Mouse (Mus musculus) stomach, embryonic 14.5 days (tissue): ENCODE data around the gene Atoh7. TPM values are rescaled to one million over a fixed set of nuclear protein-coding genes. Genes with fewer than 3 reads are reported as not detected.

Experiments used
- ATAC-seq: fragments of 200-750 bp; cut with Nextera tagmentation; 2 replicates; pipeline ENCODE4 v1.8.0; 2017; ENCODE audit warnings: low read depth, moderate TSS enrichment; ENCODE audit not compliant: insufficient number of reproducible peaks, insufficient read depth, low FRiP score
- H3K27ac ChIP-seq: fragments of 300-500 bp; sonication (generic); 2 replicates; pipeline ENCODE4 v1.5.1; 2014; ENCODE audit warnings: mild to moderate bottlenecking, low read length, moderate library complexity, mixed read lengths
- H3K27me3 ChIP-seq: fragments of 300-500 bp; sonication (generic); 2 replicates; pipeline ENCODE4 v1.6.1; 2014; ENCODE audit warnings: low read length, control low read depth, mixed read lengths; ENCODE audit not compliant: control insufficient read depth, insufficient read depth
- H3K36me3 ChIP-seq: fragments of 300-500 bp; sonication (generic); 2 replicates; pipeline ENCODE4 v1.6.1; 2014; ENCODE audit warnings: mild to moderate bottlenecking, control low read depth, low read length, moderate library complexity, mixed read lengths; ENCODE audit not compliant: control insufficient read depth, insufficient read depth
- H3K4me1 ChIP-seq: fragments of 300-500 bp; sonication (generic); 2 replicates; pipeline ENCODE4 v1.6.1; 2014; ENCODE audit warnings: low read length, control low read depth, mixed read lengths; ENCODE audit not compliant: control insufficient read depth, insufficient read depth
- H3K4me2 ChIP-seq: fragments of 300-500 bp; sonication (generic); replicated peaks from 2 replicates; pipeline ENCODE4 v1.6.1; 2014; ENCODE audit warnings: low read depth, low read length, control low read depth
- H3K4me3 ChIP-seq: fragments of 300-500 bp; sonication (generic); 2 replicates; pipeline ENCODE4 v1.5.1; 2014; ENCODE audit warnings: low read depth, low read length, control low read depth
- H3K9ac ChIP-seq: fragments of 300-500 bp; sonication (generic); replicated peaks from 2 replicates; pipeline ENCODE4 v1.6.1; 2014; ENCODE audit warnings: low read depth, mild to moderate bottlenecking, control low read depth, low read length, moderate library complexity, mixed read lengths
- H3K9me3 ChIP-seq: fragments of 300-500 bp; sonication (generic); 2 replicates; pipeline ENCODE4 v1.6.1; 2016; ENCODE audit warnings: low read depth, low read length, control low read depth; ENCODE audit not compliant: control insufficient read depth
- WGBS: fragments of 180-500 bp; shearing (Covaris S2); extraction: QIAGEN DNeasy Blood & Tissue Kit; methylation state at CpG from one replicate; pipeline ENCODE4 v1.1.7; 2014; 5-methylcytosine and 5-hydroxymethylcytosine counted together
- polyA plus RNA-seq: library from polyadenylated mRNA; unstranded; fragments of >200 nt; fragmentation: Nextera tagmentation; extraction: Ambion mirVana; gene quantifications from 2 replicates; pipeline ENCODE4 v1.2.1, GENCODE M21; 2014

Atoh7 gene
- polyA plus RNA-seq, 1 experiment from 2014 or later: not detected

DNA sequence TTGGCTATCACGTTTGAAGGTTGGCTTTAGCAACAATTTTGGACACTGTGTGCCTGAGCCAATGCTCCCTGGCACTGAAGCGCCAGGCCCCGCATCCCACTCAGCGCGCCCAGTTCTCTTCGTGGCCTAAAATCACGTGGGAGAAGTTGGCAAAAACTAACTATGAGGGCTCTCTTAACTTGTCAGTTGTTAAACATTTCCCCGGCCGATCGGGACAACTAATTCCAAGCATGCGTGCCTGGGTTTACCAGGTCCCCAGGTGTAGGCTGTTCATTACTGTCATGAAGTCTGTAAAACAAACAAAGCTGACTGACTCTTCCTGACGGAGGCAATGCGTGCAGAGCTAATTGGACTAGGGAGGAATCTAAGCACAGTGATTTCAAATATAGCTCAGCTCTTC, 43.2 kb downstream of the Atoh7 start:
- peak; percentile 37; the same call in 1 of the 2 replicates for ATAC-seq
- Histone ChIP-seq H3K4me3 (no peak overlapping the region), H3K4me2 (no peak overlapping the region), H3K27me3 (no peaks in the 10 kb centered on the region), H3K9me3 (no peaks in the 10 kb centered on the region), H3K4me1 (no peaks in the 10 kb centered on the region), H3K36me3 (no peaks in the 10 kb centered on the region), H3K9ac (no peak overlapping the region), H3K27ac (no peak overlapping the region)
- WGBS: 56% methylated on average over 13 of the region's 13 CpGs

Other genes starting within 250 kb of the Atoh7 start
- 33.3 and 34.7 TPM in 2 replicates for gene Tet1, start 190.7 kb upstream of the Atoh7 start, polyA plus RNA-seq
- gene Slc25a16, start 179.0 kb upstream of the Atoh7 start, polyA plus RNA-seq: 15.3 and 17.5 TPM in 2 replicates
- 15.7 and 15.9 TPM in 2 replicates for gene Dna2, start 152.6 kb upstream of the Atoh7 start, polyA plus RNA-seq
- gene Rufy2, start 119.4 kb upstream of the Atoh7 start, polyA plus RNA-seq: 28.0 and 32.4 TPM in 2 replicates
- gene Hnrnph3, start 75.4 kb upstream of the Atoh7 start, polyA plus RNA-seq: 75.0 and 75.8 TPM in 2 replicates
- 1.6 and 2.1 TPM in 2 replicates for gene Pbld2, start 75.3 kb upstream of the Atoh7 start, polyA plus RNA-seq
- gene Pbld1, start 39.5 kb upstream of the Atoh7 start, polyA plus RNA-seq: 1.2 and 1.5 TPM in 2 replicates
- not detected in 2 replicates for gene Mypn, start 104.3 kb downstream of the Atoh7 start, polyA plus RNA-seq
- 48.6 and 49.1 TPM in 2 replicates for gene Herc4, start 144.2 kb downstream of the Atoh7 start, polyA plus RNA-seq